Mouse (Mus musculus) adrenal gland, adult 8-10 months (tissue): ENCODE results near the gene Mios. TPM values are rescaled to one million over a fixed set of nuclear protein-coding genes. Genes with fewer than 3 reads are reported as not detected.

Experiments
- DNase-seq: peaks from one replicate; pipeline ENCODE4 v3.0.0; 2022
- total RNA-seq, 4 experiments: library from RNA; stranded (reverse); gene quantifications; 2 replicates each; pipeline ENCODE4 v1.2.4; 2022

Gene Mios
- 10 to 100 TPM; 17.4 to 21.3 (median 19.3) TPM for total RNA-seq

- DNase-seq: peak; percentile 80
Observed at GRCm38 (mm10) chr6:8209047-8209865, at the start of gene Mios. Mios (plus strand) TSS chr6:8209222.

- no peak for DNase-seq
Observed at GRCm38 (mm10) chr6:8160001-8160400, 49.0 kb upstream of the Mios start.

GRCm38 (mm10) chr6:8164741-8165140 lies 44.3 kb upstream of the Mios start:
- no peak for DNase-seq

- DNase-seq: no peak
Observed at GRCm38 (mm10) chr6:8172101-8172500, 36.9 kb upstream of the Mios start.

GRCm38 (mm10) chr6:8174062-8174461 lies 35.0 kb upstream of the Mios start:
- no peak for DNase-seq

GRCm38 (mm10) chr6:8175346-8175745 lies 33.7 kb upstream of the Mios start:
- no peak for DNase-seq

GRCm38 (mm10) chr6:8176116-8176515 lies 32.9 kb upstream of the Mios start:
- DNase-seq: no peak

- DNase-seq: no peak
Observed at GRCm38 (mm10) chr6:8178397-8178941, 30.6 kb upstream of the Mios start.

- DNase-seq: no peak
Observed at GRCm38 (mm10) chr6:8188599-8189233, 20.3 kb upstream of the Mios start.

GRCm38 (mm10) chr6:8189917-8190316 lies 19.1 kb upstream of the Mios start:
- DNase-seq: no peak

GRCm38 (mm10) chr6:8192517-8192916 lies 16.5 kb upstream of the Mios start, which contains the start of gene Col28a1:
Col28a1 (minus strand) TSS chr6:8192617.
- no peak for DNase-seq

- DNase-seq: no peak
Observed at GRCm38 (mm10) chr6:8209866-8210186, 804 bp downstream of the Mios start.

- DNase-seq: no peak
Observed at GRCm38 (mm10) chr6:8210661-8211060, 1.6 kb downstream of the Mios start.

GRCm38 (mm10) chr6:8227035-8227434 lies 18.0 kb downstream of the Mios start:
- no peak for DNase-seq

GRCm38 (mm10) chr6:8228596-8228995 lies 19.6 kb downstream of the Mios start:
- DNase-seq: no peak

GRCm38 (mm10) chr6:8258316-8258715 lies 49.3 kb downstream of the Mios start:
- no peak for DNase-seq

GRCm38 (mm10) chr6:8259004-8259666 lies 50.1 kb downstream of the Mios start, which contains the start of the genes Rpa3, Umad1 and Gm45062:
Rpa3 (minus strand) TSS chr6:8259173.
Umad1 (plus strand) TSS chr6:8259288.
Gm45062 (plus strand) TSS chr6:8259450.
- DNase-seq: peak; percentile 98

- peak; percentile 36 for DNase-seq
Observed at GRCm38 (mm10) chr6:8259667-8260044, 50.6 kb downstream of the Mios start.

GRCm38 (mm10) chr6:8271047-8271446 lies 62.0 kb downstream of the Mios start:
- no peak for DNase-seq

GRCm38 (mm10) chr6:8274387-8275054 lies 65.5 kb downstream of the Mios start:
- DNase-seq: peak; percentile 23

GRCm38 (mm10) chr6:8275098-8275497 lies 66.1 kb downstream of the Mios start:
- peak; percentile 29 for DNase-seq

GRCm38 (mm10) chr6:8276431-8276830 lies 67.4 kb downstream of the Mios start:
- no peak for DNase-seq
